Mouse (Mus musculus): Measurements from ENCODE around the gene Prss29.

- TF ChIP-seq CTCF (IDR thresholded peaks at IDR 0.05) (no peak), EP300 (IDR thresholded peaks at IDR 0.05) (no peak)
Measured at GRCm38 (mm10) chr17:25345462-25345861, 27.0 kb downstream of the Prss29 start, which contains the start of gene Tpsab1.
